Mouse (Mus musculus): ENCODE measurements around the gene Cox7a2l. TPM values are rescaled to one million over a fixed set of nuclear protein-coding genes. Genes with fewer than 3 reads are reported as not detected.

Gene Cox7a2l
- polyA plus RNA-seq, 1 experiment from 2014 or later, result 179 TPM

DNA sequence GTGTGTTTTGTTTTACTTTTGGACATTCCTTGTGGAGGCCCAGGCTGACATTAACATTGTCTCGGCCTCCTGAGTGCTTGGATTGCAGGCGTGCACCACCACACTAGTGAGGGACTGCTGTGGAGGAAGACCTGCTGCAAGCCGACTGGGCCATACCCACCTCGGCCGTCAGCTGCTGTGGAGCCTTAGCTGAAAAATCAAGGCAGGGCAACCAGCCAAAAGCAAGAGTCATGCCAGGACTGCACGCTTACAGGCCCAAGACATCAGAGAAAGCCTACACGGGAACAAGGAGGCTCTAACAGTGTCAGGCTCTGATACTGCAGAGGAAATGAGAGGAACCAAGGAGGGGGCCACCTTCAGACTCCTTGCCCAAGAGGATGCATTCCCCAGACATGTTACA, 35.6 kb downstream of the Cox7a2l start:
- Histone ChIP-seq H3K4me3 (replicated peaks; ENCODE audit: low read length) (no peak overlapping the region), H3K9me3 (ENCODE audit: control insufficient read depth, low read length) (no peaks in the 10 kb centered on the region), H3K4me1 (replicated peaks; ENCODE audit: control insufficient read depth, insufficient read depth, low read length) (no peaks in the 10 kb centered on the region), H3K27me3 (replicated peaks; ENCODE audit: control insufficient read depth, insufficient read depth, low read length) (no peaks in the 10 kb centered on the region), H3K36me3 (ENCODE audit: control insufficient read depth, insufficient read depth) (peaks cover 21% of the 10 kb centered on the region), H3K9ac (replicated peaks; ENCODE audit: low read depth, low read length) (no peak overlapping the region), H3K27ac (ENCODE audit: low read length) (no peak overlapping the region), H3K4me2 (ENCODE audit: low read length) (no peak overlapping the region)
- 70% methylated on average over 7 of the region's 7 CpGs for WGBS
- peak; percentile 47; the same call in 1 of the 2 replicates for ATAC-seq

DNA sequence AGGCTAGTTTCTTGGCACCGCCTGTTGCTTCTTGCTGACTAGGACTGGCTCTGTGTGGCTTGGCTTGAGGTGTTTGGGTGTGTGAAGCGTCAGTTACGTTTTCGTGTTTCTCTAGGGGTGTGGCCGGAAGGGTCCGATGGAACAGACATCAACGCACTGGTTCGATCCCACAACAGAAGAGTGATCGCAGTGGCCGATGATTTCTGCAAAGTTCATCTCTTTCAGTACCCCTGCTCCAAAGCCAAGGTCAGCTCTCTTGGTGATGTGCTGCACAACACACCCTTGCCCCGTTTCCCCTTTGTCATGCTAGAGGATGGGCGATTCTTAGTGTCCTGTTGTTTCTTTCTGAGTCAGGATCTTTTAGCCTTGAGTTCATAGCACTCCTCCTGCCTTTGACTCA, 40.0 kb downstream of the Cox7a2l start:
- 97% methylated on average over 12 of the region's 12 CpGs for WGBS
- no peak overlapping the region for H3K4me2 ChIP-seq (ENCODE audit: low read length)
- H3K9ac ChIP-seq (replicated peaks; ENCODE audit: low read depth, low read length), result no peak overlapping the region
- H3K4me1 ChIP-seq (replicated peaks; ENCODE audit: control insufficient read depth, insufficient read depth, low read length), result no peaks in the 10 kb centered on the region
- H3K36me3 ChIP-seq (ENCODE audit: control insufficient read depth, insufficient read depth), result peaks cover 29% of the 10 kb centered on the region
- no peak overlapping the region for H3K4me3 ChIP-seq (replicated peaks; ENCODE audit: low read length)
- H3K9me3 ChIP-seq (ENCODE audit: control insufficient read depth, low read length), result no peaks in the 10 kb centered on the region
- ATAC-seq, result no peak
- H3K27me3 ChIP-seq (replicated peaks; ENCODE audit: control insufficient read depth, insufficient read depth, low read length), result no peaks in the 10 kb centered on the region
- H3K27ac ChIP-seq (ENCODE audit: low read length), result no peak overlapping the region

DNA sequence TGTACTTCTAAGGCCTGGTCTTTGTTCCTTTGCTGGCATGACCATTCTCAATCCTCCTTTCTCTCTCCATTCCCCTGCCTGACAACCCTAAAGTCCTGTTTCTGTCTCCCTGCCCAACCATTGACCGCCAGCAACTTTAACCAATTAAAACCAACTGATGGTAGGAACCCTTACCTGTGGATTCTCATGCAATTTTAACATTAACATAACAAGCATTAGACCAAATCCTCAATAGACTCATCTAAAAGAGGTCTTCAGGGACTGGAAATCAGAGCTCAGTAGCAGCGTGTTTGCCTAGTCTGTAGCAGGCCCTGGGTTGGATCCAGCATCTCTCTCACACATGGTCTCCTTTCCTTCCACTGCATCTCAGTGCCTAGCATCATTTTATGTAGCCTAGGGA, 47.5 kb downstream of the Cox7a2l start:
- no peak overlapping the region for H3K27ac ChIP-seq (ENCODE audit: low read length)
- no peak overlapping the region for H3K9ac ChIP-seq (replicated peaks; ENCODE audit: low read depth, low read length)
- peaks cover 14% of the 10 kb centered on the region for H3K36me3 ChIP-seq (ENCODE audit: control insufficient read depth, insufficient read depth)
- no peak overlapping the region for H3K4me3 ChIP-seq (replicated peaks; ENCODE audit: low read length)
- 93% methylated on average over 2 of the region's 2 CpGs for WGBS
- H3K27me3 ChIP-seq (replicated peaks; ENCODE audit: control insufficient read depth, insufficient read depth, low read length), result no peaks in the 10 kb centered on the region
- H3K9me3 ChIP-seq (ENCODE audit: control insufficient read depth, low read length), result no peaks in the 10 kb centered on the region
- no peaks in the 10 kb centered on the region for H3K4me1 ChIP-seq (replicated peaks; ENCODE audit: control insufficient read depth, insufficient read depth, low read length)
- ATAC-seq, result no peak
- H3K4me2 ChIP-seq (ENCODE audit: low read length), result no peak overlapping the region

DNA sequence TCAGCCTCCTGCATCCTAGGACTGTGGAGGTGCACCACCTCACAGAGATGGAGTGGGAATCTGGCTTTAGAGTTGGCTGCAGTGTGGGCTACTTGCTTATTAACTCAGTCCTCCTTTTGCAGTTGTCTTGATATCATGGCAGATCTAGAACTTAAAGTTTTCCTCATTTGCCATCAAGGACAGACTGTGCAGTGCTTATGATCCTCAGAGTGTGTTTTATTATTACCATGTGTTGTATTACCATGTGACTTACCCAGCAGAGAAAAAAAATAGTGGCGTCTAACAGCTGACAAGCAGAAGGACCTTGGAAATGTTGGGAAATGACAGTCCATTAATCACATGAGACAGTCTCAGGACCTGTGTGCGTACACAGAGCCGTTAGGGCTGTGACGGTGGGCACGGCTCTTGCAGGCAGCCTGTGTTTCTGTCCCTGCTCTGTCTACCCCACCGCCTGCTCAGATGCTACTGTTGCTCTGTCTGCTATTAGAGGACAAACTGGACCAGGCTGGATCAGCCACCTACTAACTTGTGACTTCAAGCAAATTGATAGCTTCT, 50.4 kb downstream of the Cox7a2l start:
- Histone ChIP-seq H3K36me3 (ENCODE audit: control insufficient read depth, insufficient read depth) (peaks cover 13% of the 10 kb centered on the region; the same call in 1 of the 2 replicates), H3K9me3 (ENCODE audit: control insufficient read depth, low read length) (no peaks in the 10 kb centered on the region), H3K9ac (replicated peaks; ENCODE audit: low read depth, low read length) (no peak overlapping the region), H3K4me3 (replicated peaks; ENCODE audit: low read length) (no peak overlapping the region), H3K4me1 (replicated peaks; ENCODE audit: control insufficient read depth, insufficient read depth, low read length) (no peaks in the 10 kb centered on the region), H3K4me2 (ENCODE audit: low read length) (no peak overlapping the region), H3K27me3 (replicated peaks; ENCODE audit: control insufficient read depth, insufficient read depth, low read length) (no peaks in the 10 kb centered on the region), H3K27ac (ENCODE audit: low read length) (no peak overlapping the region)
- 84% methylated on average over 6 of the region's 6 CpGs for WGBS
- ATAC-seq, result no peak

DNA sequence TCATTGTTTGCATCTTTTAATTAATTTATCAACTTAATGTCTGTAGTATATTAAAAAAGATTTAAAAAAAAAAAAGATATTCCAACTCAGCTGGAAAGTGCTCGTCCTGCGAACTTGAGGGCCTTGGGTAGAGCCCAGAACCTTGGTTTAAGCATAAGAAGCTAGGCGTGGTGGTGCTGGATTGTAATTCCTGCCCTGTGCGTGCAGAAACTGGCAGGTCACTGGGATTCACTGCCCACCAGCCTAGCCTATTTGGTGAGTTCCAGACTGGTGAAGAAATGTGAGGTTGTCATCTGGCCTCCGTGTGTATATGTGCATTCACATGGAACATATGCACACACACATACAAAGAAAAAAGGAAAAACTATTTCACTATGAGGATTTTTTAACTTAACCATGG, 51.2 kb downstream of the Cox7a2l start:
- H3K27ac ChIP-seq (ENCODE audit: low read length), result no peak overlapping the region
- H3K36me3 ChIP-seq (ENCODE audit: control insufficient read depth, insufficient read depth), result peaks cover 16% of the 10 kb centered on the region; the same call in 1 of the 2 replicates
- H3K9me3 ChIP-seq (ENCODE audit: control insufficient read depth, low read length), result no peaks in the 10 kb centered on the region
- no peak overlapping the region for H3K4me3 ChIP-seq (replicated peaks; ENCODE audit: low read length)
- no peak overlapping the region for H3K4me2 ChIP-seq (ENCODE audit: low read length)
- H3K9ac ChIP-seq (replicated peaks; ENCODE audit: low read depth, low read length), result no peak overlapping the region
- 89% methylated on average over 5 of the region's 5 CpGs for WGBS
- no peak for ATAC-seq
- H3K27me3 ChIP-seq (replicated peaks; ENCODE audit: control insufficient read depth, insufficient read depth, low read length), result no peaks in the 10 kb centered on the region
- no peaks in the 10 kb centered on the region for H3K4me1 ChIP-seq (replicated peaks; ENCODE audit: control insufficient read depth, insufficient read depth, low read length)

DNA sequence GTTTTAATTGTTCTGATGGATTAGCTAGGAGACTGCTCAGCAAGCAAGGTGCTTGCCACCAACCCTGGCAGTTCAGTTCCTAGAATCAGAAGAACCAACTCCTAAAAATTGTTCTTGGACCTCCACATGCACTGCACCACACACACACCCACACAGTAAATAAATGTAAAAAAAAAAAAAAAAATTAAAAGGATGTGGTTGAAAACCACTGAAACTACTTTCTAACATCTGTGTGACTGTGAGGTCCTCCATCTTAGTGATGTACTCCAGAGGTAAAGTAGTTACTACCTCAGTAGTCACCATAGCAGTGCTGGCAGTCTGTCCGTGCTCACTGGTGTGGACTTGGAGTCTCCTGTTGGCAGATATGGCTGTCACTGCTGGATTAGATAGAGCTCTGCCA, 59.9 kb downstream of the Cox7a2l start:
- WGBS, result 90% methylated on average over 1 of the region's 1 CpGs
- Histone ChIP-seq H3K27ac (ENCODE audit: low read length) (no peak overlapping the region), H3K4me3 (replicated peaks; ENCODE audit: low read length) (no peak overlapping the region), H3K36me3 (ENCODE audit: control insufficient read depth, insufficient read depth) (peaks cover 21% of the 10 kb centered on the region), H3K27me3 (replicated peaks; ENCODE audit: control insufficient read depth, insufficient read depth, low read length) (no peaks in the 10 kb centered on the region), H3K4me2 (ENCODE audit: low read length) (no peak overlapping the region), H3K9ac (replicated peaks; ENCODE audit: low read depth, low read length) (no peak overlapping the region), H3K4me1 (replicated peaks; ENCODE audit: control insufficient read depth, insufficient read depth, low read length) (no peaks in the 10 kb centered on the region), H3K9me3 (ENCODE audit: control insufficient read depth, low read length) (no peaks in the 10 kb centered on the region)
- no peak for ATAC-seq

DNA sequence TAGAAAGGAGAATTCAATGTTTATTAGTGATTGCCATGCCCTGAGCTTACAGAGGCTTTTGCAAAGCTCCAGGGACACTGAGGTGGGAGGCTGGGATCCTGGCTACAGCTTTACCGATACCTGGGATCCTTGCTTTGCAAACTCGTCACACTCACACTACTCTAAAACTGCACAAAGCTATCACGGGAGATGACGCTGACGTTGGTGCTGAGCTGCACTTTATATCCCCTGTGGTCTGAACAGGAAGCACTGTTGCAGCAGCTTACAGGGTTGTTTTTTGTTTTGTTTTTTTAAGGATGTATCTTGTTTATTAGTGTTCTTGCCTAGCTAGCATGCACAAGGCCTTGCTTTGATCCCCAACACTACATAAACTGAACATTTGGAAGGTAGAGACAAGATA, 63.5 kb downstream of the Cox7a2l start:
- no peak for ATAC-seq
- peaks cover 18% of the 10 kb centered on the region for H3K36me3 ChIP-seq (ENCODE audit: control insufficient read depth, insufficient read depth)
- no peaks in the 10 kb centered on the region for H3K9me3 ChIP-seq (ENCODE audit: control insufficient read depth, low read length)
- no peak overlapping the region for H3K4me2 ChIP-seq (ENCODE audit: low read length)
- H3K4me3 ChIP-seq (replicated peaks; ENCODE audit: low read length), result no peak overlapping the region
- WGBS, result 84% methylated on average over 5 of the region's 5 CpGs
- no peaks in the 10 kb centered on the region for H3K4me1 ChIP-seq (replicated peaks; ENCODE audit: control insufficient read depth, insufficient read depth, low read length)
- H3K27me3 ChIP-seq (replicated peaks; ENCODE audit: control insufficient read depth, insufficient read depth, low read length), result no peaks in the 10 kb centered on the region
- no peak overlapping the region for H3K27ac ChIP-seq (ENCODE audit: low read length)
- no peak overlapping the region for H3K9ac ChIP-seq (replicated peaks; ENCODE audit: low read depth, low read length)

DNA sequence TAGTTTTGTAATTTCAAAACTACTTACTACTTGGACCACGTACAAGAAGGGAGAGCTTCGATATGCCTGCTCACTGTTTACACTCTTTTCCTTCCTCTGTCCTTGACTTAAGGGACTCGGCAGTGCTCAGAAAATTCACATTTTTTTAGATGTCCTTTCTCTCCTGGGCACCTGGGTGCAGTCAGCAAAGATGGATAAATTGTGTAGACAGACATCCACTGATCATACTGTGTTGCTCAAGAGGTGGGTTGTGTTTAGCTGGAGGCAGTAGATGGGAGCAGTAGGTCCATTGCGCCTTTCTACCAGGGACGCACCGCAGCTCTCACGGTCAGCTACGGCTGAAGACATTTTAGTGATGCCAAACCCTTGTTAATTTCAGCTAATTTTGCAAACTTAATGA, 64.7 kb downstream of the Cox7a2l start:
- 95% methylated on average over 8 of the region's 8 CpGs for WGBS
- H3K4me2 ChIP-seq (ENCODE audit: low read length), result no peak overlapping the region
- H3K4me3 ChIP-seq (replicated peaks; ENCODE audit: low read length), result no peak overlapping the region
- no peaks in the 10 kb centered on the region for H3K9me3 ChIP-seq (ENCODE audit: control insufficient read depth, low read length)
- no peak overlapping the region for H3K27ac ChIP-seq (ENCODE audit: low read length)
- no peak for ATAC-seq
- peaks cover 18% of the 10 kb centered on the region for H3K36me3 ChIP-seq (ENCODE audit: control insufficient read depth, insufficient read depth)
- no peaks in the 10 kb centered on the region for H3K27me3 ChIP-seq (replicated peaks; ENCODE audit: control insufficient read depth, insufficient read depth, low read length)
- no peaks in the 10 kb centered on the region for H3K4me1 ChIP-seq (replicated peaks; ENCODE audit: control insufficient read depth, insufficient read depth, low read length)
- no peak overlapping the region for H3K9ac ChIP-seq (replicated peaks; ENCODE audit: low read depth, low read length)
